Mouse (Mus musculus) megakaryocyte, embryonic 14.5 days (primary cell): ENCODE data around the gene Prss36.

ENCODE experiments used
- FLI1 ChIP-seq: IDR thresholded peaks from 2 replicates; pipeline ENCODE4 v1.6.1; 2012; ENCODE audit warnings: low read length, inconsistent platforms, mixed read lengths
- GATA1 ChIP-seq: IDR thresholded peaks from 3 replicates; pipeline ENCODE4 v1.6.1; 2012; ENCODE audit warnings: mixed read lengths, low read length, inconsistent platforms, borderline replicate concordance

GRCm38 (mm10) chr7:127887781-127888180, 58.7 kb downstream of the Prss36 start:
- no peak for TF ChIP-seq GATA1
- no peak for TF ChIP-seq FLI1
